Mouse (Mus musculus) retina, adult 2 months (tissue): ENCODE results near the gene Bmp8b.
"Not testable (repeated sequence)": the region's sequence is repeated elsewhere in the genome, so short reads cannot be mapped to it uniquely, and the experiment has no call there.

ENCODE experiments used
- DNase-seq: peaks from one replicate; pipeline ENCODE4 v3.0.0-alpha.2; 2012; ENCODE audit warnings: low read depth, low spot score

Bmp8b gene

GRCm38 (mm10) chr4:123111275-123111983 is 6.5 kb downstream of the Bmp8b start:
- not testable (repeated sequence) for DNase-seq

- no peak for DNase-seq
These were observed 7.3 kb downstream of the Bmp8b start for GRCm38 (mm10) chr4:123112216-123112764.

- DNase-seq: not testable (repeated sequence)
These were observed 9.7 kb downstream of the Bmp8b start for GRCm38 (mm10) chr4:123114651-123115050.

- DNase-seq: no peak
These were observed 11.0 kb downstream of the Bmp8b start, which contains the start of gene Oxct2b for GRCm38 (mm10) chr4:123116011-123116410. Gene Oxct2b (plus strand): TSS chr4:123116266.

- not testable (repeated sequence) for DNase-seq
These were observed 11.7 kb downstream of the Bmp8b start for GRCm38 (mm10) chr4:123116640-123117039.

GRCm38 (mm10) chr4:123121286-123121685 is 16.3 kb downstream of the Bmp8b start:
- DNase-seq: no peak

- DNase-seq: no peak
These were observed 21.7 kb downstream of the Bmp8b start for GRCm38 (mm10) chr4:123126626-123127025.

- no peak for DNase-seq
These were observed 22.1 kb downstream of the Bmp8b start for GRCm38 (mm10) chr4:123127051-123127450.

- DNase-seq: no peak
These were observed 32.6 kb downstream of the Bmp8b start for GRCm38 (mm10) chr4:123137551-123137950.

- peak; percentile 76 for DNase-seq
These were observed 34.7 kb downstream of the Bmp8b start, which contains the start of gene Ppie for GRCm38 (mm10) chr4:123139513-123140154. Gene Ppie (minus strand): TSS chr4:123139951.

GRCm38 (mm10) chr4:123147446-123148150 is 42.6 kb downstream of the Bmp8b start:
- DNase-seq: no peak

- DNase-seq: no peak
These were observed 47.0 kb downstream of the Bmp8b start for GRCm38 (mm10) chr4:123152003-123152402.

- no peak for DNase-seq
These were observed 48.0 kb downstream of the Bmp8b start for GRCm38 (mm10) chr4:123152976-123153375.

- DNase-seq: peak; percentile 48
These were observed 50.0 kb downstream of the Bmp8b start for GRCm38 (mm10) chr4:123155004-123155403.

GRCm38 (mm10) chr4:123155427-123155826 is 50.5 kb downstream of the Bmp8b start:
- no peak for DNase-seq

- no peak for DNase-seq
These were observed 50.9 kb downstream of the Bmp8b start for GRCm38 (mm10) chr4:123155840-123156239.

- DNase-seq: no peak
These were observed 55.6 kb downstream of the Bmp8b start for GRCm38 (mm10) chr4:123160571-123160970.

- not testable (repeated sequence) for DNase-seq
These were observed 56.3 kb downstream of the Bmp8b start for GRCm38 (mm10) chr4:123161251-123161650.

- peak; percentile 72 for DNase-seq
These were observed 57.4 kb downstream of the Bmp8b start for GRCm38 (mm10) chr4:123162305-123162917.

- no peak for DNase-seq
These were observed 59.2 kb downstream of the Bmp8b start for GRCm38 (mm10) chr4:123164157-123164556.

- no peak for DNase-seq
These were observed 66.8 kb downstream of the Bmp8b start for GRCm38 (mm10) chr4:123171811-123172210.
